Mouse (Mus musculus): ENCODE data around the gene Tfdp1.

Tfdp1 gene

GRCm38 (mm10) chr8:13353155-13353833, 14.7 kb downstream of the Tfdp1 start:
- DNase-seq (ENCODE audit: low spot score): no peak

- DNase-seq (ENCODE audit: low spot score): no peak
Observed at GRCm38 (mm10) chr8:13353883-13354282, 15.3 kb downstream of the Tfdp1 start.

GRCm38 (mm10) chr8:13356221-13356620, 17.7 kb downstream of the Tfdp1 start:
- no peak for DNase-seq (ENCODE audit: low spot score)

- DNase-seq (ENCODE audit: low spot score): no peak
Observed at GRCm38 (mm10) chr8:13356681-13357080, 18.1 kb downstream of the Tfdp1 start.

GRCm38 (mm10) chr8:13360213-13360612, 21.7 kb downstream of the Tfdp1 start:
- no peak for DNase-seq (ENCODE audit: low spot score)

GRCm38 (mm10) chr8:13361865-13362264, 23.3 kb downstream of the Tfdp1 start:
- no peak for DNase-seq (ENCODE audit: low spot score)

- DNase-seq (ENCODE audit: low spot score): no peak
Observed at GRCm38 (mm10) chr8:13373151-13373662, 34.7 kb downstream of the Tfdp1 start.

GRCm38 (mm10) chr8:13381630-13382029, 43.1 kb downstream of the Tfdp1 start:
- no peak for DNase-seq (ENCODE audit: low spot score)

GRCm38 (mm10) chr8:13382536-13382935, 44.0 kb downstream of the Tfdp1 start:
- DNase-seq (ENCODE audit: low spot score): no peak

- no peak for DNase-seq (ENCODE audit: low spot score)
Observed at GRCm38 (mm10) chr8:13382999-13383398, 44.4 kb downstream of the Tfdp1 start.

GRCm38 (mm10) chr8:13386366-13386765, 47.8 kb downstream of the Tfdp1 start:
- DNase-seq (ENCODE audit: low spot score): no peak

- no peak for DNase-seq (ENCODE audit: low spot score)
Observed at GRCm38 (mm10) chr8:13387728-13388127, 49.2 kb downstream of the Tfdp1 start.

- DNase-seq (ENCODE audit: low spot score): no peak
Observed at GRCm38 (mm10) chr8:13388744-13389143, 50.2 kb downstream of the Tfdp1 start.

GRCm38 (mm10) chr8:13393869-13394268, 55.3 kb downstream of the Tfdp1 start:
- DNase-seq (ENCODE audit: low spot score): no peak

GRCm38 (mm10) chr8:13396725-13397124, 58.2 kb downstream of the Tfdp1 start, which contains the start of gene Atp4b:
Gene Atp4b, minus strand, starts transcription at chr8:13396825.
- DNase-seq (ENCODE audit: low spot score): no peak

GRCm38 (mm10) chr8:13403517-13403916, 65.0 kb downstream of the Tfdp1 start:
- DNase-seq (ENCODE audit: low spot score): no peak

- no peak for DNase-seq (ENCODE audit: low spot score)
Observed at GRCm38 (mm10) chr8:13404666-13405131, 66.1 kb downstream of the Tfdp1 start, which contains the start of gene Grk1. Gene Grk1, plus strand, starts transcription at chr8:13405081.

GRCm38 (mm10) chr8:13406011-13406410, 67.5 kb downstream of the Tfdp1 start:
- no peak for DNase-seq (ENCODE audit: low spot score)

- peak; percentile 30 for DNase-seq (ENCODE audit: low spot score)
Observed at GRCm38 (mm10) chr8:13411597-13411996, 73.0 kb downstream of the Tfdp1 start.

GRCm38 (mm10) chr8:13412891-13413558, 74.5 kb downstream of the Tfdp1 start:
- peak; percentile 31 for DNase-seq (ENCODE audit: low spot score)

- DNase-seq (ENCODE audit: low spot score): no peak
Observed at GRCm38 (mm10) chr8:13413823-13414390, 75.4 kb downstream of the Tfdp1 start.

GRCm38 (mm10) chr8:13415879-13416278, 77.3 kb downstream of the Tfdp1 start:
- DNase-seq (ENCODE audit: low spot score): no peak

- DNase-seq (ENCODE audit: low spot score): no peak
Observed at GRCm38 (mm10) chr8:13419111-13419639, 80.6 kb downstream of the Tfdp1 start.

Data from yolk sac, embryonic 10.5 days (tissue).